Mouse (Mus musculus): ENCODE results near the gene Rps8.

The Rps8 gene

GRCm38 (mm10) chr4:117124518-117125347, 31.3 kb downstream of the Rps8 start:
- peak; percentile 83 for DNase-seq

DNA sequence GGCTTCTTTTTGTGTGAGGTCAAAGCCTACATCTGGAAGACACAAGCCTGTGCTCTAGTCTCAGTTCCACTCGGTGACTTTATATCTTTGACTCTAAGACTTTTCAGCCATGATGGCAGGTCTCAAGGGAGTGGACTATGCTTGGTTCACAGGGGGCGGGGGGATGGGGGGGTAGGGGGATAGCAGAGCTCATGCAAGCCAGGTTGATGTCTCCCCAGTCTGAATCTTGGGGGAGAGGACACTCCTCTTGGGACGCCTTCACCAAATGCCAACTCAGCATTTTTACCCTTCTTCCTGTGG, 31.9 kb downstream of the Rps8 start:
- no peak for DNase-seq

DNA sequence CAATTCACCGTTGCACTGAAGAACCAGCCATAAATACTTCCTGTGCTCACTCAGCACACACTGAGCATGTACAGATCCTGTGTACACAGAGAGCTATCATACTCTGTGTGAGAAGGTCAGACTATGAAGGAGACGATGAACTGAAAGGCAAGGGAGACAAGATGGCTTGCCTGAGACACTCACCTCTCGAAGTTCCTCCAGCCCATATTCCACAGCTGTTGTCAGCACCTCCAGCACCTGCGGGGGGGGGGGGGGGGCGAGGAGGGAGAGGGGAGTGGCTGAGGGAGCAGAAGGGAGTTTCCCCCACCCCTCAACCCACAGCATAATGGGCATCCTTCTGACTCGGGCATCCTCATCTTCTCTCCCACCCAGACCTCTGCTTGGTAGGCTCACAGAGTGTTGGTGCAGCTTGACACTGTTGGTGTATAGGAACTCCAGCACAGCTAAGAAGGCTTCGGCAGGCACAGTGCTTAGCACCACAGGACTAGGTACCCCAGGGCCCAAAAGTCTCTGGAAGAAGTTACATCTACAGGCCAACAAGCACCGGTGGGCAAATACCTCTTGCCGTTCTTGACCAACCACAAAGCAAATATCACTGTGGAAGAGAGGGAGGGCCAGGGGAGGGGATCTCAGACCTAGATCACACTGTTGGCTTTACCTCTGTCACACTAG, 32.4 kb downstream of the Rps8 start:
- no peak for DNase-seq

DNA sequence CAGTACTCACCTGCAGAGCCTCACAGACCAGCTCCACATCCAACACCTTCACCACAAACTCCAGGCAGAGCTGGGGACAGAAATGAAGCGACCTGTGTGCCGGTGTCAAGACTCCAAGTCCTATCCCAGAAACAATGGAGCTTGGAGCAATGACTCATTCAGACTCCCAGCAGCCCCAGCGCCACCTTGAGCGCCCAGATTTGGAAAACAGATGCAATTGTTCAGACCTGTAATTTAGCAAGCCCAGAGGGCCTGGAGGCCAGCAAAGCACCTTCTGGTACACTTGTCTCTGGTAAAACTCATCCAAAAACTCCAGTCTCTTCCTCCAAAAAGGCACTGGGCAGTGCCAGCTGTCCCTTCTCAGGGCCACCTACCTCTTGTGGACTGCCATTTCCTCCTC, 33.8 kb downstream of the Rps8 start:
- DNase-seq: no peak

DNA sequence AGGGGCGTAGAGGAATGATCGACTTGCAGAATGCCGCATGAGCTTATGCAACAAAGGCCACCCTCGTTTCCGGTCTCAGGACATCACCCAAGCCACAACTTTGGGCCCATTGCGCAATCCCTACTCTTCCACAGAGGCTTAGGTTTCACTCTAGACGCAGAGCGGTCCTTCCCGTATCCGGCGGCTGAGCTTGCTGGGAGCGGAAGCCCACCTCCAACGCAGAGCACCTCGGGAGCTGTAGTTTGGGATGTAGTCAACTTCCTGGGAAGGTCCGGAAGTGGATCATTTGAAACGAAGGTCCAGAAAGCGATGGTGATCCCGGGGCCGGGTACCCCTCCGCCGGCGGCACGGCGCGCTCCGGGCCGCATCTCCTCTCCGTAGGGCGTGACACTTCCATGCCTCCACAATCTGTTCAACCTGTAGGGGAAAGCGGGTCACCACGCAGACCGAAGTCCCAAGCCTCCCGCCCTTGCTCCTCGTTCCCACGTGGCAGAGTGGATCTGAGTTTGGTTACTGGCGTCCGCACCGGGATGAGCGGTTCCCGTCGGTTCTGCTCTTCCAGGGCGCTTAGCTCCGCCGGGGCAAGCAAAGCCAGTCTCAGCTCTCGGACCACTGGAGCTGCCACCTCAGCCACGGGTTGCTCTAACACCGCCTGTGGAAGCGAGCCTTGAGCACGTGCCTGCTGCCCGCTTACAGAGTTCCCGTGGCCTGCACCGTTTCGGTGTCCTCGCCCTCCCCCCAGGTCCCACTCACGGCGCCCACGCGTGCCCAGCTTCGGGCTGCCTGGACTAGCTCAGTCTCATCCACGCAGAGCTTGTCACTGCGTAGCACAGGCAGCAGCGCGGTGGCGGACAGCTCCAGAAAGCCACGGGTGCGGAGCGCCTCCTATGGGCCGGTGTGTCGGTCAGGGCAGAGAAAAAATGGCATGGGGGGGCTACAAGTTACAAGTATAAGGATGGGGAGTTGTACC, 35.3 kb downstream of the Rps8 start:
- DNase-seq: peak; percentile 99

- DNase-seq: no peak
These were observed 36.0 kb downstream of the Rps8 start for GRCm38 (mm10) chr4:117120052-117120444.

GRCm38 (mm10) chr4:117119636-117120035, 36.4 kb downstream of the Rps8 start:
- DNase-seq: no peak

- no peak for DNase-seq
These were observed 38.1 kb downstream of the Rps8 start for GRCm38 (mm10) chr4:117117931-117118330.

GRCm38 (mm10) chr4:117115592-117115991, 40.5 kb downstream of the Rps8 start:
- no peak for DNase-seq

DNA sequence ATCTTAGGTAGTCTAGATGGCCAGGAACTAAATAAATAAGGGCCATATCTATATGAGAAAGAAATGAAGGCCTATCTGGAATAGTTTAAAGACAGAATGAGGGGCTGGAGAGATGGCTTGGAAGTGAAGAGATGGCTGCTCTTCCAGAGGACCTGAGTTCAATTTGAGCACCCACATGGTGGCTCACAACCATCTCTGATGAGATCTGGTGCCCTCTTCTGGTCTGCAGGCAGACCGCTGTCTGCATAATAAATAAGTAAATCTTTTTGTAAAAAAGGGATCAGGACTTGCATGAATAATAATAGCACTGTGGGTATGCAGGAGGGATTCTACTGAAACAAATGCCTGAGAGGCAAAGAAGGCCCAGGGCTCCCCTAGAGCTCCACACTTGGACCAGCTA, 42.8 kb downstream of the Rps8 start:
- DNase-seq: no peak

- no peak for DNase-seq
These were observed 45.1 kb downstream of the Rps8 start for GRCm38 (mm10) chr4:117110985-117111384.

DNA sequence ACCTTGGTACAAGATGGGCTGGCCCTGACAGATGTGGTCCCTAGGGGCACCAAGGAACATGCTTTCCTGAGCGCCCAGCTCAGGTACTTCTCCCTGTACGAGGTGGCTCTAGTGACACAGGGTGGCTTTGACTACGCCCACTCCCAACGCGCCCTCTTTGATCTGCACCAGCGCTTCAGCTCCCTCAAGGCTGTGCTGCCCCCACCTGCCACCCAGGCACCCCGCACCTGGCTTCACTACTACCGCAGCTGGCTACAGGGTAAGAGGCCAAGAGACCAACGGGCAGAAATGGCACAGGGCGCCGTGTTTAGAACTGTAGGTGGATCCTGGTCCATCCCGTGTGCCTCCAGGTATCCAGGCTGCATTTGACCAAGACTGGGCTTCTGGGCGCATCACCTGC, 45.8 kb downstream of the Rps8 start:
- no peak for DNase-seq

GRCm38 (mm10) chr4:117109330-117109729, 46.7 kb downstream of the Rps8 start:
- no peak for DNase-seq

DNA sequence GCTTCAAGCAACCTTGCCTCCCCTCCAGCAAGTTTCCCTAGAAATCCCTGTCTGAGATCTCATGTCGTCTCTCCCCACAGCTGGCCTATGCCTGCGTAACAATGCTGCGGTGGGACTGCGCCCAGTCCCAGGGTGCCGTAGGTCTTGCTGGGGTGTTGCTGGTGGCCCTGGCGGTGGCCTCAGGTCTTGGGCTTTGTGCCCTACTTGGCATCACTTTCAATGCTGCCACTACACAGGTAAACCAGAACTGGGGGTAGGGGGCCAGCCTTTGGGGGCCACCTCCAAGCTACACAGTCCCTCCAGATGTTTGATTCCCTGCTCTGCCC, 47.6 kb downstream of the Rps8 start:
- no peak for DNase-seq

- DNase-seq: no peak
These were observed 48.1 kb downstream of the Rps8 start for GRCm38 (mm10) chr4:117107813-117108523.

GRCm38 (mm10) chr4:117105127-117105526, 50.9 kb downstream of the Rps8 start:
- no peak for DNase-seq

- DNase-seq: no peak
These were observed 51.4 kb downstream of the Rps8 start for GRCm38 (mm10) chr4:117104672-117105071.
